Mouse (Mus musculus) regulatory T cell (primary cell): Measurements from ENCODE around the gene Gbgt1.
"Not testable (repeated sequence)": the region's sequence is repeated elsewhere in the genome, so short reads cannot be mapped to it uniquely, and the experiment has no call there.

Experiments
- in situ Hi-C: fragments of 300-600 bp; cut with MboI, MseI; formaldehyde crosslinking; loops from one replicate; pipeline ENCODE4 v1.15.1; 2025; ENCODE audit warnings: high pct_unique_total_duplicates

Gene Gbgt1

GRCm38 (mm10) chr2:28498431-28498830 lies 1.7 kb downstream of the Gbgt1 start:
- in situ Hi-C loops: no loop called here

GRCm38 (mm10) chr2:28502987-28503386 lies 6.3 kb downstream of the Gbgt1 start:
- in situ Hi-C loops: no loop called here

GRCm38 (mm10) chr2:28504676-28505075 lies 8.0 kb downstream of the Gbgt1 start:
- in situ Hi-C loops: no loop called here

DNA sequence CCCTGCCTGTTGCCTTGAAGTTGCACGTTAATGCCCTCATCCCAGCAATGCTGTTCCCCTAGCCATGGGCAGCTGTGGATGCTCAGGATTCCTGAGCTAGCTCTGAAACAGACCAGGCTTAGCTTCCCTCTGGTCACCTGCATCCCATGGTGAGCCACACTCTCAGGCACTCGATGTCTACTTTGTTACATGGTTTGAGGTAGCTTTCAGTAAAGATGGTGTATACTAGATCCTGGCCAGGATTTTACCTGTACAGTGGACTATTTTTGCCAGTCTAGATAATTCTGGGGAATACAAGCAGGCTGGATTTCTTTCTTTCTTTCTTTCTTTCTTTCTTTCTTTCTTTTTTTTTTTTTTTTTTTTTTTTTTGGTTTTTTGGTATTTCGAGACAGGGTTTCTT lies 9.1 kb downstream of the Gbgt1 start, which contains the start of gene Gm10134:
Gm10134 (plus strand) TSS at position 301 of the 400 bp plus-strand sequence.
- in situ Hi-C loops: no loop called here

DNA sequence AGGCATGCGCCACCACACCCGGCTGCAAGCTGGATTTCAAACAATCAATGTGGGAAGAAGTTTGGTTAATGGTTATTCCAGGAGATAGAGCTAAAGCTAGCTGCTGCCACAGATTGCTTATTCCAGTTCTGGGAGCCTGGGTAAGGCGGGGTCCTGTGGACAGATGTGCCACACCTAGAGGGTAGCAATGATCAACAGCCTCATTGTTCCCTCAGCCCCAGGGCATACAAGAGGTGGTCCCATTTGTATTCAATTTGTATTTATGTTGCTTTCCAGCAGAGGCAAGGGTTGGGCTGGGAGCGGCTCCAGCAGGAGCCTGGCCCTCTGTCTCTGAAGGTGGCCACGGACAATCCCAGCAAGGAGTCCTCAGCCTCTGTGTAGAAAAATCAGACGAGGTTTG lies 9.6 kb downstream of the Gbgt1 start:
- in situ Hi-C loops: no loop called here

- in situ Hi-C loops: not testable (repeated sequence)
These were observed 14.9 kb downstream of the Gbgt1 start for GRCm38 (mm10) chr2:28511600-28511999.

- in situ Hi-C loops: no loop called here
These were observed 16.2 kb downstream of the Gbgt1 start, which contains the start of gene Ralgds for GRCm38 (mm10) chr2:28512798-28513401. Ralgds (plus strand) TSS chr2:28513125.

DNA sequence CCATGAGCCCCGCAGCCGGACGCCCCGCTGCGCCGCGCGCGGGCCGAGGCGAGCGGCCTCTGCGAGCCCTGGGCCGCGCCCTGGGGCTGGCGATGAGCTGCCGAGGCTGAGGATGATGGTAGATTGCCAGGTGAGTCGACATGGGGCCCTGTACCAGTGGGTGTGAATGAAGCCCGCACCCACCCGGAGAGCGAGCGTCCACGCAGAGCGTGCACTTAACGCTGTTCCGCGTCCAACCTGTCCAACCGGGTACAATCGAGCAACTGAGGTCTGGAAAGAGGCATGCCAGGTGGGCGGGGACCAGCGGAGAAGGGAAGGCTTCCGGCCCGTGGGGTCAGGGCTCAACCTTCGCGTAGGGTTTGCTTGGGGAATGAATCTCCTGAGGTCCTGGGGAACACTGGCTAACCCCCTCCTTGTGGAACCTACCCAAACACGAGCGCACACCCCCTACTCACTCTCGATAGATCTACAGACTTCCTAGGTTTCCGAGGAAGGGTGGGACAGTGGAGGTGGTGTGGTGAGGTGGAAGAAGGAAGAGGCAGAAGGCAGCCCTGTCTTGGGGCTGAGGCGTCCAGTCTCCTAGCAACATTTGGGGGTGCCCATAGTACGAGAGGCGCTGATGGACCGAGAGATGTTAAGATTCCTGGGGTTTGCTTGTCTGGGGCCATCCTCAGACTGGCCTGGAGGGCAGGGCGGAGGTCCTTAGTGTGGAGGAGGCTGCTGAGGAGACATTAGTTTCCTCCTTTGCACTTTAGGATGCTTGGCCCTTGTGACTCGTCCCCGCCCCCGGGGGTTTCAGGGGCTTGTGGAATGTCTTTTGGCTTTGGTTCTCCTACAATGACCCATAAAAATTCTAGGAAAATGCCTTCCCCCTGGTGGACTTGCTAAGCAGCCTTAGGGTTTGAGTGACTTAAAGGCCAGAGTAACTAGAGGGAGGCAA lies 17.0 kb downstream of the Gbgt1 start:
- in situ Hi-C loops: no loop called here

GRCm38 (mm10) chr2:28514489-28514888 lies 17.8 kb downstream of the Gbgt1 start:
- in situ Hi-C loops: no loop called here

DNA sequence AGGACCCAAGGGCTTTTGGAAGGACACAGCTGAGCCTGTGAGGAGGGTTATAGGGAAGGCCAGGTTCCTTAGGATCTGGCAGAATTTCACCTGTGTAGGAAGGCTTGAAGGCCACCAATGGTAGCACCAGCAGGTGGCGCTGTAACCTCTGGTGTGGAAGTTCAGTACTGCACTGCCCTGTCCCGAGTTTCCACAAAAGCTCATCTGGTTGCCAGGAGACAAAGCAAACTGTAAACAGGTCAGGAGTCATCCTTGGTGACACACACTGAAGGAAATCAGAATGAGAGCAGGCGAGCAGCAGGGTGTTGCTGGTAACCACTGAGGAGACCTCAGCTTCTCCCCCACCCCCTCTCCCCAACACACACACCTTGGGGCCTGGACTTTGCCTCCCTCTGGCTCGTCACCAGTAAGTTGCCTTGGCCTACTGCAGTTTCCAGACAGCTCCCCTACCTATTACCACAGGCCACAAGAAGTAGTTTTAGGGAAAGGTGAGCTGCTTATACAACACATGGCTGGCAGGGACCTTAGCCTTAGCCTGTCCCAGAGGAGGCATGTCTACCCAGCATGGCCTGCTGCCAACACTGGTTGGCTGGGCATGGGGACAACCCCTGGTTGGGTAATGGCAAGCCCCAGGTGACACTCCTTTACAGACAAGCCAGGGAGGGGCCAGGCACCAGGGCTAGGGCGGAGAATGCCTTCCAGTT lies 20.7 kb downstream of the Gbgt1 start:
- in situ Hi-C loops: loop anchor here (5.0 kb wide), 1 partner anchor 35 kb away; no protein-coding TSS in a partner anchor

GRCm38 (mm10) chr2:28518231-28518630 lies 21.5 kb downstream of the Gbgt1 start:
- in situ Hi-C loops: loop anchor here (5.0 kb wide), 1 partner anchor 34 kb away; no protein-coding TSS in a partner anchor

- in situ Hi-C loops: no loop called here
These were observed 23.9 kb downstream of the Gbgt1 start for GRCm38 (mm10) chr2:28520581-28520980.

- in situ Hi-C loops: no loop called here
These were observed 25.0 kb downstream of the Gbgt1 start for GRCm38 (mm10) chr2:28521571-28522151.

DNA sequence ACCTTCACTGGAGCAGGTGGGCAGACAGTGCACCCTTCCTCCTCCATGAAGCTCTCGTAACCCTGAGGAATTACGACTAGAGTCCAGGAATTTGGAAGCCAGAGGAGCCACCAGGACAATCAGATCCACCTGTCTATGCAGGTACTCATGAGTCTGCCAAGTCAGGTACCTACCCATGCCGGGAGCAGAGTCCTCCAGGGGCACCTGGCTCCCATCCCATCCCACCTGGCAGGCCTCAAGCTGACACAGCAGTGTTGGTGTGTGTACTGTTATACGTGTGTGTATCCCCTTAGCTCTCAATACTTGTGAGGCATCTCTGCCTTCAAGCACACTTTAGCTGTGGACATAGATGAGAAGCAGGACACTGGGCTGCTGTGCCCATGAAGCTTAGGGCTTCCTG lies 25.5 kb downstream of the Gbgt1 start:
- in situ Hi-C loops: no loop called here

GRCm38 (mm10) chr2:28523643-28524117 lies 27.0 kb downstream of the Gbgt1 start:
- in situ Hi-C loops: no loop called here

GRCm38 (mm10) chr2:28524406-28524805 lies 27.7 kb downstream of the Gbgt1 start:
- in situ Hi-C loops: no loop called here

GRCm38 (mm10) chr2:28525219-28525942 lies 28.7 kb downstream of the Gbgt1 start:
- in situ Hi-C loops: no loop called here

DNA sequence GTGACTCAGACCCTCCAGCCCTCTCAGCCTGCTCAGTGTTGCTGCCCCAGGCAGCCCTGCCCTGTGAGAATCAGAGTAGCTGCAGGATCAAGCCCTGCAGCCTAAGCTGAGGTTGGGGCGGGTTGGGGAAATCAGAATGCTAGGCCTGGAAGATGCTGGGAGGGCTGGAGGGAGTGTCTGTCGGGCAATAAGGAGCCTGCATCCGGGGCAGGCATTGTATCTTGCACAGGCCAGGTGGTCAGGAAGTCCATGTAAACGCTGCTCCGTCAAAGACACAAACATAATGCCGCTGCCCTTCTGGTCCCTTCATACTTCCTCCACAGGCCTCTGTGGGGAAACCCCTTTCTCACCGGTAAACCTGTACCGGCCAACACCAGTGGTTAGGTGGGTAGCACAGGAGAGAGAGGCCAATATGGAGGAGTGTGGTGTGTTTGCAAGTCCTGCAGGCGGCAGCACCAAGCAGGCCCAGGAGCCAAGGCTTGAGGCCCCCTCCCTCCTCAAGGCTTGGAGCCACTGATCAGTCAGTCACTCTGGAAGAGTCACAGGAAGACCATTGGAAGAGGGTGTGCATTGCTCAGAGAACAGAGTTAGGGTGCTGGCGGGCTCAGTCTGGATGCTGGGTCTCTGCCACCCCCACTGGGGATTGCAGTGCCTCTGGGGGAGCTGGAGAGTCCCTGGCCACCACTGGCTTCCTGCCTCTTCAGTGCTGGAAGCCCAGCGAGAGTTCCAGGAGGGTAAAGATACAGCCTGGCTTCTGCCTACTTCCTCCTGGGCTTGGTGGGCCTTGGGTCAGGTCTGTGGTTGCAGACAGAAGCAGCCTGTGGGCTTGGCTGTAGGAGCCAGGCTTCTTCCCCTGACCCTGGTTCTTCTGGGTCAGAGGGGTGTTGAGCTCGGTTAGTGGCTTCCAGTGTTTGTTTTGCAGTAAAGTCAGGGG lies 29.5 kb downstream of the Gbgt1 start:
- in situ Hi-C loops: no loop called here

DNA sequence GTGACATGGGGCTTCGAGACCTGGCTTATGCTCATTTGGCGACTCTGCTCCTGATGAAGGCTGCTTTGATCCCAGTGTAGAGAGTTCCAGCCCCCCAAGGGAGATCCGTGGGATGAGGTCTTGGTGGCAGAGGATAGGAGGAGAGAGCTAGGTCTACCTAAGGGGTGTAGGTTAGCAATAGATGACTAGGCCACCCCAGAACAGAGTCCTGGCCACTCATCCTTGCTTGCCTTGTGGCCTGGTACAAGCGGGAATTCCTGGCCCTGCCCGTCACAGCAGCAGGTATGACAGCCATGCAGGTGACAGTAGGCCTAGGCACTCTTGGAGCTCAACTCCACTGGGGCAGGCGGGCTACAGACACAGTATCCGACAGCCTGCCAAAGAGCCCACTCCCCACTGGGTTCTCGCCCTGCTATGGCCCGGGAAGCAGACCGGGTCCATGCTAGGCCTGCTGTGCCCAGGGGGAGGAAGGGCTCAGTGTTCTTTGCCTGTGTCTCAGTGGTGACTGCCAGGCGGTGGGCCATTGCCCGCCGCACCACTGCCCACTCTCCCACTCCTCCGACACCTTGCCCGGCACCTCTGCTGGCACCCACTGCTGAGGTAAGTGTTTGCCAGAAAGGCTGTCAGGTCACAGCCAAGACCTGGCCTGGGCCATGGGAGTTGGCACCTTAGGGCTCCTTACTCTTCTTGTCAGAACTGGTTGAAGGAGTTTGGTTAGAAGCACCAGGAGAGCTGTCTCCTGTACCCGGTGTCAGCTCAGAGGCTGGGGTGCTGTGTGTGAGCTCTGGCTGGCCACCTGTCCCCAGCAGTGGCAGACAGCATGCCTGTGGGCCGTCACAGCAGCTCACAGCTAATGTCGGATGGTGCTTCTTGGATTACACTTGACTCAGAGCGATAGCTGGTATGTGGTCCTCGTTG lies 31.0 kb downstream of the Gbgt1 start:
- in situ Hi-C loops: no loop called here
